Mouse (Mus musculus): ENCODE data around the gene Cys1.

DNA sequence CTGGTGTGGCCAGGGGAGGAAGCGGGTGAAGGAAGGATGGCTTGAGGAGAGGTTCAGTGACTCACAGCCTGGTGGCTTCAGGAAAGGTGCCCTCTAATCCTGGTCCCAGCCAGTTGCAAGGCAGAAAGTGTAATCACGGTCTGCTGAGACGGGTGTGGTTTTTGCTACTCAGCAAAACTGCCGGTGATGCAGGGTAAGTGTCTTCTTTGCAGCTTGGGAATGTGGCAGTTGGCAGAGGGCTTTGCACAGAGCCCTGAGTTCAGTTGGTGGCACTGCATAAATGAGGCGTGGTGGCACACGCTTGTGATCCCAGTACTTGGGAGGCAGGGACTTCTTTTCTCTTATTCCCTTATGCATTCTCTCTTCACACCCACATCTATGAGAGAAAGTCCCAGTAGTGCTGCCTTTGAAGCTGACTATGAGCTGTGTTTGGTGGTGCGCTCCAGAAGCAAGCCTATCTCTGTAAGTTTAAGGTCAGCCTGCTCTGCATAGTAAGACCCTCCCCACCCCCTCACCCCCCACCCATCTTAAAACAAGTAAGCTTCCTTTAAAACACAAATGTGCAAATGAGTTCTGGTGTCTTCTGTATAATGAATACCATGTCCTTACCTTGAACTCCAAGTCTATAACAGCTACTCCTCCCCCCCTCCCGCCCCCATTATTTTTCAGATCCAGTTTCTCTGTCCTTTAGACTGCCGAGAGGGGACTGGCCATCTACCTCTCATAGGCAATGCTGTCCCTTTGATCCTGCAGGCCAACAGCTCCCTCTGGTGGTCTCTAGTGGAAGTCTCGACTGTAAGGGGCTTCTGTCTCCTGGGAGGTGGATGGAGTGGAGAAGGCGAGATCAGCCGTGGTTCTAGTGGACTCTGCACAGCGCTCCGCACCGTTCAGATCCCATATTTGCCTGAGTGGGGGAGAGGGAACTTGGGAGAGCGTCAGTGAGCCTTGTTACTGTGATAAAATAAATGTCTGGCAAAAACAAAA is 15.2 kb upstream of the Cys1 start:
- peak; percentile 69 for TF ChIP-seq CTCF (conservative IDR thresholded peaks at IDR 0.05; ENCODE audit: low read length)
- TF ChIP-seq POU5F1 (IDR thresholded peaks at IDR 0.05; ENCODE audit: borderline replicate concordance, low read length): no peak
